Mouse (Mus musculus): ENCODE results near the gene Tagln2. TPM values are rescaled to one million over a fixed set of nuclear protein-coding genes. Genes with fewer than 3 reads are reported as not detected.

Gene Tagln2
- polyA plus RNA-seq (2012), result 837 and 1,350 TPM in 2 replicates

GRCm38 (mm10) chr1:172499765-172500441 lies at the start of gene Tagln2:
TSS of gene Tagln2 (plus strand) at chr1:172500047.
- TF ChIP-seq GATA1 (IDR thresholded peaks at IDR 0.05; ENCODE audit: low read length), result no peak

GRCm38 (mm10) chr1:172450226-172450625 lies 49.6 kb upstream of the Tagln2 start:
- no peak for TF ChIP-seq GATA1 (IDR thresholded peaks at IDR 0.05; ENCODE audit: low read length)

- no peak for TF ChIP-seq GATA1 (IDR thresholded peaks at IDR 0.05; ENCODE audit: low read length)
Observed at GRCm38 (mm10) chr1:172450848-172451470, 48.9 kb upstream of the Tagln2 start.

GRCm38 (mm10) chr1:172452911-172453310 lies 46.9 kb upstream of the Tagln2 start:
- TF ChIP-seq GATA1 (IDR thresholded peaks at IDR 0.05; ENCODE audit: low read length), result no peak

GRCm38 (mm10) chr1:172453810-172454209 lies 46.0 kb upstream of the Tagln2 start:
- no peak for TF ChIP-seq GATA1 (IDR thresholded peaks at IDR 0.05; ENCODE audit: low read length)

- TF ChIP-seq GATA1 (IDR thresholded peaks at IDR 0.05; ENCODE audit: low read length), result no peak
Observed at GRCm38 (mm10) chr1:172455416-172455815, 44.4 kb upstream of the Tagln2 start.

- no peak for TF ChIP-seq GATA1 (IDR thresholded peaks at IDR 0.05; ENCODE audit: low read length)
Observed at GRCm38 (mm10) chr1:172456001-172456677, 43.7 kb upstream of the Tagln2 start.

GRCm38 (mm10) chr1:172457196-172457595 lies 42.7 kb upstream of the Tagln2 start:
- no peak for TF ChIP-seq GATA1 (IDR thresholded peaks at IDR 0.05; ENCODE audit: low read length)

GRCm38 (mm10) chr1:172458041-172458440 lies 41.8 kb upstream of the Tagln2 start:
- TF ChIP-seq GATA1 (IDR thresholded peaks at IDR 0.05; ENCODE audit: low read length), result no peak

- no peak for TF ChIP-seq GATA1 (IDR thresholded peaks at IDR 0.05; ENCODE audit: low read length)
Observed at GRCm38 (mm10) chr1:172461602-172462001, 38.2 kb upstream of the Tagln2 start.

GRCm38 (mm10) chr1:172462534-172462933 lies 37.3 kb upstream of the Tagln2 start:
- no peak for TF ChIP-seq GATA1 (IDR thresholded peaks at IDR 0.05; ENCODE audit: low read length)

GRCm38 (mm10) chr1:172463387-172464333 lies 36.2 kb upstream of the Tagln2 start:
- TF ChIP-seq GATA1 (IDR thresholded peaks at IDR 0.05; ENCODE audit: low read length), result no peak

GRCm38 (mm10) chr1:172468301-172468877 lies 31.5 kb upstream of the Tagln2 start:
- no peak for TF ChIP-seq GATA1 (IDR thresholded peaks at IDR 0.05; ENCODE audit: low read length)

GRCm38 (mm10) chr1:172469373-172469772 lies 30.5 kb upstream of the Tagln2 start:
- TF ChIP-seq GATA1 (IDR thresholded peaks at IDR 0.05; ENCODE audit: low read length), result no peak

GRCm38 (mm10) chr1:172469810-172470448 lies 29.9 kb upstream of the Tagln2 start:
- no peak for TF ChIP-seq GATA1 (IDR thresholded peaks at IDR 0.05; ENCODE audit: low read length)

Data from G1E-ER4 (cell line).